Mouse (Mus musculus): ENCODE results near the gene Trpm2.

The Trpm2 gene

GRCm38 (mm10) chr10:77902894-77903715 is 67.3 kb downstream of the Trpm2 start:
- peak; percentile 93 for DNase-seq (ENCODE audit: low spot score)

GRCm38 (mm10) chr10:77902211-77902893 is 68.0 kb downstream of the Trpm2 start, which contains the start of gene Lrrc3:
Gene Lrrc3, minus strand, starts transcription at chr10:77902536.
- peak; percentile 84 for DNase-seq (ENCODE audit: low spot score)

- no peak for DNase-seq (ENCODE audit: low spot score)
Measured at GRCm38 (mm10) chr10:77901871-77902210, 68.5 kb downstream of the Trpm2 start.

GRCm38 (mm10) chr10:77900903-77901818 is 69.2 kb downstream of the Trpm2 start:
- DNase-seq (ENCODE audit: low spot score) = peak; percentile 49

- no peak for DNase-seq (ENCODE audit: low spot score)
Measured at GRCm38 (mm10) chr10:77900126-77900525, 70.2 kb downstream of the Trpm2 start.

GRCm38 (mm10) chr10:77895562-77895961 is 74.8 kb downstream of the Trpm2 start:
- DNase-seq (ENCODE audit: low spot score) = peak; percentile 91

GRCm38 (mm10) chr10:77890987-77891565 is 79.3 kb downstream of the Trpm2 start:
- no peak for DNase-seq (ENCODE audit: low spot score)

GRCm38 (mm10) chr10:77886007-77886747 is 84.2 kb downstream of the Trpm2 start:
- DNase-seq (ENCODE audit: low spot score) = no peak

GRCm38 (mm10) chr10:77882553-77882952 is 87.8 kb downstream of the Trpm2 start:
- no peak for DNase-seq (ENCODE audit: low spot score)

GRCm38 (mm10) chr10:77880305-77880704 is 90.1 kb downstream of the Trpm2 start:
- peak; percentile 68 for DNase-seq (ENCODE audit: low spot score)

GRCm38 (mm10) chr10:77878985-77879384 is 91.4 kb downstream of the Trpm2 start:
- peak; percentile 52 for DNase-seq (ENCODE audit: low spot score)

GRCm38 (mm10) chr10:77869651-77870050 is 100.7 kb downstream of the Trpm2 start:
- DNase-seq (ENCODE audit: low spot score) = no peak

- no peak for DNase-seq (ENCODE audit: low spot score)
Measured at GRCm38 (mm10) chr10:77867546-77867945, 102.8 kb downstream of the Trpm2 start.

- no peak for DNase-seq (ENCODE audit: low spot score)
Measured at GRCm38 (mm10) chr10:77864762-77865143, 105.6 kb downstream of the Trpm2 start.

- peak; percentile 87 for DNase-seq (ENCODE audit: low spot score)
Measured at GRCm38 (mm10) chr10:77864067-77864761, 106.1 kb downstream of the Trpm2 start.

GRCm38 (mm10) chr10:77861675-77862074 is 108.7 kb downstream of the Trpm2 start, which contains the start of gene Gm3285:
Gene Gm3285, plus strand, starts transcription at chr10:77861975.
- no peak for DNase-seq (ENCODE audit: low spot score)

Measured in MN1 (cell line).